Mouse (Mus musculus): ENCODE measurements around the gene Gm20671.

DNA sequence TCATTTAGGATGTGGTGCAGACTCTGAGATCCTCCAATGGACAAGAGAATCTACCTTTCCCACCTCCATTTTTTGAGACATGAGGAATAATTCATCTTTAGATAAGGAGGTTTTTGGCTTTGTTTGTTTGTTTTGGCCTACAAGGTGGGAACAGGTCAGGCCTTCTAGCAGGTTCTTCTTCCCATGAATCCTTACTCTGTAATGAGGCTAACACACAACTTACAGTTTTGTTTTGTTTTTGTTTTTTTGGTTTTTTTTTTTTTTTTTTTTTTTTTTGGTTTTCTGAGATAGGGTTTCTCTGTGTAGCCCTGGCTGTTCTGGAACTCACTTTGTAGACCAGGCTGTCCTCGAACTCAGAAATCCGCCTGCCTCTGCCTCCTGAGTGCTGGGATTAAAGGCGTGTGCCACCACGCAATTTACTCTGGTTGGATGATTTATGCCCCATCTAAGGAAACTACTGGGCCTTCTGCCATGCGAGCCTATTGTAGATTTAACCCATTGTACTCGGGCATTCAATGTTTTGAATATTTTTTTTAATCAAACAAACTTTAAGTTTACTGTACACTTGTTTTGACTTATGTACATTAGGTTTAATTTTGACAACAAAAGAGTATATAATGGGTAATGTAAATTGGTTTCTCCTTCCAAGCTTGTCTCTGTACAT lies 35.7 kb upstream of the Gm20671 start:
- TF ChIP-seq CTCF (conservative IDR thresholded peaks at IDR 0.05; ENCODE audit: low read length) (no peak), POU5F1 (IDR thresholded peaks at IDR 0.05; ENCODE audit: borderline replicate concordance, low read length) (no peak), NANOG (IDR thresholded peaks at IDR 0.05; ENCODE audit: borderline replicate concordance, low read length) (no peak)

Measured in E14TG2a.4 (cell line).